Mouse (Mus musculus): ENCODE measurements around the gene Rhoh. TPM values are rescaled to one million over a fixed set of nuclear protein-coding genes. Genes with fewer than 3 reads are reported as not detected.

Rhoh gene
- polyA plus RNA-seq, 1 experiment from 2014 or later, result 1.3 TPM

- Histone ChIP-seq H3K36me3 (ENCODE audit: control insufficient read depth, insufficient read depth, low read length) (no peaks in the 10 kb centered on the region), H3K4me1 (ENCODE audit: control insufficient read depth, insufficient read depth, low read length) (peaks cover 2% of the 10 kb centered on the region; the same call in 1 of the 2 replicates), H3K27ac (ENCODE audit: low read length) (no peak overlapping the region), H3K27me3 (replicated peaks; ENCODE audit: control insufficient read depth, insufficient read depth, low read length) (no peaks in the 10 kb centered on the region), H3K9me3 (ENCODE audit: control insufficient read depth, low read length) (no peaks in the 10 kb centered on the region), H3K4me3 (ENCODE audit: low read length) (no peak overlapping the region), H3K4me2 (ENCODE audit: low read depth, low read length) (no peak overlapping the region), H3K9ac (ENCODE audit: low read depth, low read length) (no peak overlapping the region)
- ATAC-seq, result no peak
- 67% methylated on average over 12 of the region's 12 CpGs for WGBS
Observed at GRCm38 (mm10) chr5:65857935-65858334, 3.1 kb upstream of the Rhoh start.

DNA sequence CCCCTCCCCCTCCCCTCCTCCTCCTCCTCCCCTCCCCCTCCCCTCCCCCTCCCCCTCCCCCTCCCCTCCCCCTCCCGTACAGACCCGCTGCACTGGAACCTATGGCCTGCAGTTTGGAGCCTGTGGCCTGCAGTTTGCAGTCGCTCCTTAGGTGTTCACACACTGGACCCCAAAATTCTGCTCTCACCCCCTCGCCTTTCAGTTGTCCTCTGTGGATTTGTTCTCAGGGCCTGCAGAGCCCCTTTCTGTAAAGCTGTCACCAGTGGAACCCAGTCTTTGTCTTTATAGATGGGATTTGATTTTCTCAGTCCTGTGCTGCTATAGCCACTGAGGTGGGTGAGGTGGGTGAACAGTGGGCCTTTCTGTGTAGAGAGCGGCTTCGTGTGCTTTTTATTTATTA is 2.7 kb upstream of the Rhoh start:
- Histone ChIP-seq H3K4me3 (ENCODE audit: low read length) (no peak overlapping the region), H3K4me2 (ENCODE audit: low read depth, low read length) (no peak overlapping the region), H3K27ac (ENCODE audit: low read length) (peak overlapping the region; percentile 9; the same call in 1 of the 2 replicates), H3K4me1 (ENCODE audit: control insufficient read depth, insufficient read depth, low read length) (peaks cover 2% of the 10 kb centered on the region; the same call in 1 of the 2 replicates), H3K9ac (ENCODE audit: low read depth, low read length) (no peak overlapping the region), H3K27me3 (replicated peaks; ENCODE audit: control insufficient read depth, insufficient read depth, low read length) (no peaks in the 10 kb centered on the region), H3K36me3 (ENCODE audit: control insufficient read depth, insufficient read depth, low read length) (no peaks in the 10 kb centered on the region), H3K9me3 (ENCODE audit: control insufficient read depth, low read length) (no peaks in the 10 kb centered on the region)
- WGBS, result 81% methylated on average over 3 of the region's 6 CpGs
- no peak for ATAC-seq

DNA sequence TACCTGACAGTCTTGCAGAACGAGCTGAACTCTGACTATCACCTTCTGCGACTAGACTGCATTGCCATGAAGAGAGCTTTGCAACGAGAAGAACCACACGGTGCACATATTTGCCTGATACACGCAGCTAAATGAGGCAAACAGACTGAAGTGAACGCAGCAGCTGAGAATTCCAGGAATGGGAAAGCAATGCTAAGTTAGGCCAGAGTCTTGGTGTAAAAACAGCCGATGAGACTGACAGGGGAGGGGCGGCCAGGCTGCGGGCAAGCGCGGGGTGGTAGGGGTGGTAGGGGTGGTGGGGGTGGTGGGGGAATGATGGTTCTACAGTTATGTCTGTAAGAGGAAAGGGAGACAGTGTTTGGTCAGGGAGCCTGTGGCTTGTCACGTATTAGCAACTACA is 2.1 kb upstream of the Rhoh start:
- ATAC-seq, result peak; percentile 63
- Histone ChIP-seq H3K9me3 (ENCODE audit: control insufficient read depth, low read length) (no peaks in the 10 kb centered on the region), H3K36me3 (ENCODE audit: control insufficient read depth, insufficient read depth, low read length) (no peaks in the 10 kb centered on the region), H3K27ac (ENCODE audit: low read length) (peak overlapping the region; percentile 9; the same call in 1 of the 2 replicates), H3K27me3 (replicated peaks; ENCODE audit: control insufficient read depth, insufficient read depth, low read length) (no peaks in the 10 kb centered on the region), H3K4me1 (ENCODE audit: control insufficient read depth, insufficient read depth, low read length) (peaks cover 2% of the 10 kb centered on the region; the same call in 1 of the 2 replicates), H3K4me3 (ENCODE audit: low read length) (no peak overlapping the region), H3K9ac (ENCODE audit: low read depth, low read length) (no peak overlapping the region), H3K4me2 (ENCODE audit: low read depth, low read length) (no peak overlapping the region)
- WGBS, result 45% methylated on average over 12 of the region's 12 CpGs

- peaks cover 2% of the 10 kb centered on the region; the same call in 1 of the 2 replicates for H3K4me1 ChIP-seq (ENCODE audit: control insufficient read depth, insufficient read depth, low read length)
- no peaks in the 10 kb centered on the region for H3K9me3 ChIP-seq (ENCODE audit: control insufficient read depth, low read length)
- no peak overlapping the region for H3K27ac ChIP-seq (ENCODE audit: low read length)
- no peak overlapping the region for H3K4me3 ChIP-seq (ENCODE audit: low read length)
- 42% methylated on average over 6 of the region's 6 CpGs for WGBS
- H3K4me2 ChIP-seq (ENCODE audit: low read depth, low read length), result no peak overlapping the region
- no peaks in the 10 kb centered on the region for H3K27me3 ChIP-seq (replicated peaks; ENCODE audit: control insufficient read depth, insufficient read depth, low read length)
- H3K36me3 ChIP-seq (ENCODE audit: control insufficient read depth, insufficient read depth, low read length), result no peaks in the 10 kb centered on the region
- H3K9ac ChIP-seq (ENCODE audit: low read depth, low read length), result no peak overlapping the region
- ATAC-seq, result no peak
Observed at GRCm38 (mm10) chr5:65859396-65859795, 1.6 kb upstream of the Rhoh start.

GRCm38 (mm10) chr5:65860281-65861000 is 572 bp upstream of the Rhoh start:
- Histone ChIP-seq H3K36me3 (ENCODE audit: control insufficient read depth, insufficient read depth, low read length) (no peaks in the 10 kb centered on the region), H3K9ac (ENCODE audit: low read depth, low read length) (no peak overlapping the region), H3K4me2 (ENCODE audit: low read depth, low read length) (no peak overlapping the region), H3K27me3 (replicated peaks; ENCODE audit: control insufficient read depth, insufficient read depth, low read length) (no peaks in the 10 kb centered on the region), H3K27ac (ENCODE audit: low read length) (no peak overlapping the region), H3K4me3 (ENCODE audit: low read length) (no peak overlapping the region), H3K9me3 (ENCODE audit: control insufficient read depth, low read length) (no peaks in the 10 kb centered on the region), H3K4me1 (ENCODE audit: control insufficient read depth, insufficient read depth, low read length) (peaks cover 2% of the 10 kb centered on the region; the same call in 1 of the 2 replicates)
- WGBS, result 83% methylated on average over 12 of the region's 12 CpGs
- ATAC-seq, result no peak

DNA sequence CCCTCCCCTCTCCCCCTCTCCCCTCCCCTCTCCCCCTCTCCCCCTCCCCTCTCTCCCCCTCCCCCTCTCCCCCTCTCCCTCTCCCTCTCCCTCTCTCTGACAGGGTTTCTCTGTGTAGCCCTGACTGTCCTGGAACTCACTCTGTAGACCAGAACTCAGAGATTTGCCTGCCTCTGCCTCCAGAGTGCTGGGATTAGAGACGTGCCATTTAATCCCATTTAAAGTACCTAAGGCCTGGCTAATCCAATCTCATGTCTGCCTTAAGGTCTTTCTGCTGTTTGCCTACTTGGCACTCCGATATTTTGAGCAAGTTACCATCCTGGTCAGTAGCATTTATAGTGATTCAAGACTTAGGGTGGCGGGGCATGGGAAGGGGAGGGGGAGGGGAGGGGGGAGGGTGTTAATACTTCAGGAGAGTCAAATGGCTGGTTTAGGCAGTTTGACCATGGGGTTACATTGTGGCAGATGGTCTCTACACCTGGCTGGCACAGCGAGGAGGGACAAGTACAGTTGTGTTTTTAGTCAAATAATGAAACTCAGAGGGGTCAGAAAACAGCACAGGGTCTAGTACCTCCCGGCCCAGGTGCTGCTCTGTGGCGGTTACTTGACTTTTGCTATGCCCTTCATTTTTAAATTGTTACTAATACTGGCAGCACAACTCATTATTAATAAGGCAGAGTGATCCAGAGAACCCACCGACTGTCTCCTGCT is 1.4 kb downstream of the Rhoh start:
- no peaks in the 10 kb centered on the region for H3K27me3 ChIP-seq (replicated peaks; ENCODE audit: control insufficient read depth, insufficient read depth, low read length)
- H3K4me2 ChIP-seq (ENCODE audit: low read depth, low read length), result no peak overlapping the region
- H3K36me3 ChIP-seq (ENCODE audit: control insufficient read depth, insufficient read depth, low read length), result no peaks in the 10 kb centered on the region
- peaks cover 2% of the 10 kb centered on the region; the same call in 1 of the 2 replicates for H3K4me1 ChIP-seq (ENCODE audit: control insufficient read depth, insufficient read depth, low read length)
- 90% methylated on average over 7 of the region's 7 CpGs for WGBS
- no peak overlapping the region for H3K9ac ChIP-seq (ENCODE audit: low read depth, low read length)
- no peak for ATAC-seq
- H3K27ac ChIP-seq (ENCODE audit: low read length), result no peak overlapping the region
- no peak overlapping the region for H3K4me3 ChIP-seq (ENCODE audit: low read length)
- no peaks in the 10 kb centered on the region for H3K9me3 ChIP-seq (ENCODE audit: control insufficient read depth, low read length)

DNA sequence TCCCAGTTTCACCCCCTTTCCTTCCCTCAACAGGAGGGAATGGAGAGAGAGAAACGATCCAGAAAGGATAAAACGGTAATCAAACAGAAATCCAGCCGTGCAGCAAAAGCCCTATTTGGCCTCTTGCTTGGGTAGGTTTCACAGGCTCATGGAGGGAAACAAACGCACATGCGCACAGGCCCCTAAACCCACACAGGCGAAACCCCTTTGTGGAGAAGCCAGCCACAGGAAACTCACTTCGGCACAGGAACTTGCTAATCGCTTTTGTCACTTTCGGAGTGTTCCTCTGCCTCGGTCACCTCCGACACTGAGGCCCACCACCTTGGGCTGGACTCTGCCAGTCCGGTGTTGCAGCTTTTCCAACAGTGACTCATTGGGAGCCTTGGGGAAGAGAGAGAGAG is 2.3 kb downstream of the Rhoh start:
- Histone ChIP-seq H3K36me3 (ENCODE audit: control insufficient read depth, insufficient read depth, low read length) (no peaks in the 10 kb centered on the region), H3K9me3 (ENCODE audit: control insufficient read depth, low read length) (no peaks in the 10 kb centered on the region), H3K27me3 (replicated peaks; ENCODE audit: control insufficient read depth, insufficient read depth, low read length) (no peaks in the 10 kb centered on the region), H3K9ac (ENCODE audit: low read depth, low read length) (no peak overlapping the region), H3K4me2 (ENCODE audit: low read depth, low read length) (no peak overlapping the region), H3K27ac (ENCODE audit: low read length) (no peak overlapping the region), H3K4me3 (ENCODE audit: low read length) (no peak overlapping the region), H3K4me1 (ENCODE audit: control insufficient read depth, insufficient read depth, low read length) (peaks cover 2% of the 10 kb centered on the region; the same call in 1 of the 2 replicates)
- no peak for ATAC-seq
- WGBS, result 77% methylated on average over 12 of the region's 12 CpGs

GRCm38 (mm10) chr5:65864486-65864885 is 3.5 kb downstream of the Rhoh start:
- H3K9me3 ChIP-seq (ENCODE audit: control insufficient read depth, low read length), result no peaks in the 10 kb centered on the region
- H3K9ac ChIP-seq (ENCODE audit: low read depth, low read length), result no peak overlapping the region
- no peak overlapping the region for H3K4me3 ChIP-seq (ENCODE audit: low read length)
- no peaks in the 10 kb centered on the region for H3K27me3 ChIP-seq (replicated peaks; ENCODE audit: control insufficient read depth, insufficient read depth, low read length)
- no peak for ATAC-seq
- 89% methylated on average over 7 of the region's 7 CpGs for WGBS
- no peaks in the 10 kb centered on the region for H3K4me1 ChIP-seq (ENCODE audit: control insufficient read depth, insufficient read depth, low read length)
- H3K36me3 ChIP-seq (ENCODE audit: control insufficient read depth, insufficient read depth, low read length), result no peaks in the 10 kb centered on the region
- H3K4me2 ChIP-seq (ENCODE audit: low read depth, low read length), result no peak overlapping the region
- no peak overlapping the region for H3K27ac ChIP-seq (ENCODE audit: low read length)

DNA sequence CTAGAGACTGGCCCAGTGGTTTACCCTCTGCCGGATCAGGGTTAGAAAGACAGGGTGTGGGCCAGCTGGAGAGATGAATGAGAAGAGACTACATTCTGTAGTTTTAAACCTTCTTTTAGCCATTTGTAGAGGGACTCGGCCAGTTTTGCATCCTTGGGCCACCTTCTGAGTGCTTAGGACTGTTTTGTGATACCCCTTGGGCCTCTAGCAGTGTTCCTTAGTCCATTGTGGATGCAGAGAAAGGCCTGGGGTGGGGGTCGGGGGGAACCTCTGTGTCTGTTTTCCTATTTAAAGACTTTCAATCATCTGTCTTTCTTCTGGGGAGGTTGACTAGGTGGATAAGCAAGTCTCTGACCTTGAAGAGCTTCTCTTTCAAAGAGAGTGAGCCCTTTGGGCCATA is 3.9 kb downstream of the Rhoh start:
- H3K4me1 ChIP-seq (ENCODE audit: control insufficient read depth, insufficient read depth, low read length), result no peaks in the 10 kb centered on the region
- WGBS, result 81% methylated on average over 3 of the region's 3 CpGs
- no peak overlapping the region for H3K4me2 ChIP-seq (ENCODE audit: low read depth, low read length)
- H3K4me3 ChIP-seq (ENCODE audit: low read length), result no peak overlapping the region
- H3K27ac ChIP-seq (ENCODE audit: low read length), result no peak overlapping the region
- no peaks in the 10 kb centered on the region for H3K27me3 ChIP-seq (replicated peaks; ENCODE audit: control insufficient read depth, insufficient read depth, low read length)
- H3K9me3 ChIP-seq (ENCODE audit: control insufficient read depth, low read length), result no peaks in the 10 kb centered on the region
- H3K36me3 ChIP-seq (ENCODE audit: control insufficient read depth, insufficient read depth, low read length), result no peaks in the 10 kb centered on the region
- no peak overlapping the region for H3K9ac ChIP-seq (ENCODE audit: low read depth, low read length)
- ATAC-seq, result no peak
